Mouse (Mus musculus) midbrain, embryonic 16.5 days (tissue): ENCODE measurements around the gene Ky. TPM values are rescaled to one million over a fixed set of nuclear protein-coding genes. Genes with fewer than 3 reads are reported as not detected.

Experiments used
- ATAC-seq: fragments of 200-750 bp; cut with Nextera tagmentation; 2 replicates; pipeline ENCODE4 v1.8.0; 2017; ENCODE audit warnings: moderate TSS enrichment
- H3K27ac ChIP-seq: fragments of 300-500 bp; sonication (generic); 2 replicates; pipeline ENCODE4 v1.5.1; 2014; ENCODE audit warnings: mild to moderate bottlenecking, low read length, mixed read lengths
- H3K27me3 ChIP-seq: fragments of 300-500 bp; sonication (generic); 2 replicates; pipeline ENCODE4 v1.6.1; 2014; ENCODE audit warnings: low read depth, low read length, mixed read lengths; ENCODE audit not compliant: control insufficient read depth, insufficient read depth
- H3K36me3 ChIP-seq: fragments of 300-500 bp; sonication (generic); 2 replicates; pipeline ENCODE4 v1.6.1; 2014; ENCODE audit warnings: mild to moderate bottlenecking, low read length, moderate library complexity, mixed read lengths; ENCODE audit not compliant: control insufficient read depth, insufficient read depth
- H3K4me1 ChIP-seq: fragments of 300-500 bp; sonication (generic); 2 replicates; pipeline ENCODE4 v1.6.1; 2014; ENCODE audit warnings: mild to moderate bottlenecking, low read length, mixed read lengths; ENCODE audit not compliant: control insufficient read depth, insufficient read depth
- H3K4me2 ChIP-seq: fragments of 300-500 bp; sonication (generic); 2 replicates; pipeline ENCODE4 v1.6.1; 2014; ENCODE audit warnings: mild to moderate bottlenecking, low read length, mixed read lengths
- H3K4me3 ChIP-seq: fragments of 300-500 bp; sonication (generic); 2 replicates; pipeline ENCODE4 v1.5.1; 2014; ENCODE audit warnings: low read depth, mild to moderate bottlenecking, low read length, moderate library complexity, mixed read lengths
- H3K9ac ChIP-seq: fragments of 300-500 bp; sonication (generic); 2 replicates; pipeline ENCODE4 v1.6.1; 2014; ENCODE audit warnings: low read depth, low read length, mixed read lengths
- H3K9me3 ChIP-seq: fragments of 300-500 bp; sonication (generic); replicated peaks from 2 replicates; pipeline ENCODE4 v1.6.1; 2014; ENCODE audit warnings: mild to moderate bottlenecking, low read length, mixed read lengths; ENCODE audit not compliant: control insufficient read depth, poor library complexity, severe bottlenecking
- WGBS: fragments of 180-500 bp; shearing (Covaris S2); extraction: QIAGEN DNeasy Blood & Tissue Kit; methylation state at CpG from one replicate; pipeline ENCODE4 v1.1.7; 2014; 5-methylcytosine and 5-hydroxymethylcytosine counted together
- polyA plus RNA-seq: library from polyadenylated mRNA; unstranded; fragments of >200 nt; fragmentation: Nextera tagmentation; extraction: Ambion mirVana; gene quantifications from 2 replicates; pipeline ENCODE4 v1.2.1, GENCODE M21; 2015

Ky gene
- polyA plus RNA-seq = 0.51 and 0.90 TPM in 2 replicates

GRCm38 (mm10) chr9:102505700-102506585 is at the start of gene Ky:
TSS of gene Ky (plus strand) at chr9:102505750.
- H3K4me3 ChIP-seq = peak within 1 kb of the TSS; percentile 54
- H3K9ac ChIP-seq = peak within 1 kb of the TSS; percentile 67
- H3K27ac ChIP-seq = peak within 1 kb of the TSS; percentile 26; the same call in 1 of the 2 replicates
- peak; percentile 72 for ATAC-seq
- under 1% methylated on average over 58 of the region's 63 CpGs for WGBS
- peak within 1 kb of the TSS; percentile 91 for H3K4me2 ChIP-seq
- no peaks in the 10 kb centered on the region for H3K9me3 ChIP-seq
- no peaks in the 10 kb centered on the region for H3K36me3 ChIP-seq
- peaks cover 8% of the 10 kb centered on the region for H3K27me3 ChIP-seq
- H3K4me1 ChIP-seq = peaks cover 8% of the 10 kb centered on the region; the same call in 1 of the 2 replicates

GRCm38 (mm10) chr9:102462251-102462650 is 43.3 kb upstream of the Ky start:
- no peak overlapping the region for H3K4me2 ChIP-seq
- no peak overlapping the region for H3K27ac ChIP-seq
- no peaks in the 10 kb centered on the region for H3K4me1 ChIP-seq
- H3K4me3 ChIP-seq = no peak overlapping the region
- H3K27me3 ChIP-seq = no peaks in the 10 kb centered on the region
- H3K9ac ChIP-seq = no peak overlapping the region
- 94% methylated on average over 10 of the region's 10 CpGs for WGBS
- H3K9me3 ChIP-seq = no peaks in the 10 kb centered on the region
- no peaks in the 10 kb centered on the region for H3K36me3 ChIP-seq
- ATAC-seq = no peak

GRCm38 (mm10) chr9:102465044-102465443 is 40.5 kb upstream of the Ky start:
- no peak for ATAC-seq
- no peak overlapping the region for H3K27ac ChIP-seq
- H3K4me1 ChIP-seq = no peaks in the 10 kb centered on the region
- H3K4me3 ChIP-seq = no peak overlapping the region
- no peaks in the 10 kb centered on the region for H3K36me3 ChIP-seq
- H3K9ac ChIP-seq = no peak overlapping the region
- WGBS = 95% methylated on average over 3 of the region's 3 CpGs
- H3K9me3 ChIP-seq = no peaks in the 10 kb centered on the region
- no peaks in the 10 kb centered on the region for H3K27me3 ChIP-seq
- no peak overlapping the region for H3K4me2 ChIP-seq

GRCm38 (mm10) chr9:102465726-102466125 is 39.8 kb upstream of the Ky start:
- ATAC-seq = no peak
- no peaks in the 10 kb centered on the region for H3K36me3 ChIP-seq
- no peaks in the 10 kb centered on the region for H3K27me3 ChIP-seq
- H3K27ac ChIP-seq = no peak overlapping the region
- H3K4me2 ChIP-seq = no peak overlapping the region
- H3K4me1 ChIP-seq = no peaks in the 10 kb centered on the region
- H3K9ac ChIP-seq = no peak overlapping the region
- no peak overlapping the region for H3K4me3 ChIP-seq
- WGBS = 62% methylated on average over 5 of the region's 5 CpGs
- no peaks in the 10 kb centered on the region for H3K9me3 ChIP-seq

GRCm38 (mm10) chr9:102470076-102470819 is 35.3 kb upstream of the Ky start:
- no peaks in the 10 kb centered on the region for H3K36me3 ChIP-seq
- no peaks in the 10 kb centered on the region for H3K4me1 ChIP-seq
- H3K4me2 ChIP-seq = no peak overlapping the region
- no peak overlapping the region for H3K9ac ChIP-seq
- no peaks in the 10 kb centered on the region for H3K9me3 ChIP-seq
- WGBS = 92% methylated on average over 2 of the region's 2 CpGs
- no peak overlapping the region for H3K4me3 ChIP-seq
- H3K27me3 ChIP-seq = no peaks in the 10 kb centered on the region
- no peak overlapping the region for H3K27ac ChIP-seq
- no peak for ATAC-seq

- ATAC-seq = no peak
- no peak overlapping the region for H3K9ac ChIP-seq
- H3K36me3 ChIP-seq = no peaks in the 10 kb centered on the region
- H3K9me3 ChIP-seq = no peaks in the 10 kb centered on the region
- H3K27ac ChIP-seq = no peak overlapping the region
- 87% methylated on average over 6 of the region's 6 CpGs for WGBS
- no peaks in the 10 kb centered on the region for H3K4me1 ChIP-seq
- H3K4me3 ChIP-seq = no peak overlapping the region
- H3K27me3 ChIP-seq = no peaks in the 10 kb centered on the region
- H3K4me2 ChIP-seq = no peak overlapping the region
Observed at GRCm38 (mm10) chr9:102477767-102478450, 27.6 kb upstream of the Ky start.

GRCm38 (mm10) chr9:102478451-102478835 is 27.1 kb upstream of the Ky start:
- no peak overlapping the region for H3K9ac ChIP-seq
- ATAC-seq = no peak

GRCm38 (mm10) chr9:102479022-102479421 is 26.5 kb upstream of the Ky start:
- no peaks in the 10 kb centered on the region for H3K36me3 ChIP-seq
- H3K4me3 ChIP-seq = no peak overlapping the region
- H3K27me3 ChIP-seq = no peaks in the 10 kb centered on the region
- H3K4me1 ChIP-seq = no peaks in the 10 kb centered on the region
- no peak overlapping the region for H3K27ac ChIP-seq
- H3K4me2 ChIP-seq = no peak overlapping the region
- 62% methylated on average over 9 of the region's 9 CpGs for whole genome bisulfite sequencing
- no peak overlapping the region for H3K9ac ChIP-seq
- ATAC-seq = no peak
- no peaks in the 10 kb centered on the region for H3K9me3 ChIP-seq

More at GRCm38 (mm10) chr9:102478451-102478835, 27.1 kb upstream of the Ky start:
- Histone ChIP-seq H3K4me1 (no peaks in the 10 kb centered on the region), H3K27me3 (no peaks in the 10 kb centered on the region), H3K27ac (no peak overlapping the region), H3K4me3 (no peak overlapping the region), H3K9me3 (no peaks in the 10 kb centered on the region), H3K4me2 (no peak overlapping the region), H3K36me3 (no peaks in the 10 kb centered on the region)
- 94% methylated on average over 3 of the region's 3 CpGs for WGBS
